Mouse (Mus musculus) olfactory bulb, adult 2 months (tissue): ENCODE results near the gene Aak1.

Source experiments
- CTCF ChIP-seq: fragments of 200-500 bp; IDR thresholded peaks from 2 replicates; pipeline ENCODE4 v1.5.1; 2012; ENCODE audit warnings: low read depth, mild to moderate bottlenecking, low read length, moderate library complexity; ENCODE audit not compliant: insufficient read depth
- POLR2A ChIP-seq: fragments of 200-500 bp; IDR thresholded peaks from 2 replicates; pipeline ENCODE4 v1.6.1; 2012; ENCODE audit warnings: mild to moderate bottlenecking, low read depth, low read length, moderate library complexity; ENCODE audit not compliant: insufficient read depth

- TF ChIP-seq CTCF (no peak), POLR2A (no peak)
These were observed 114.8 kb downstream of the Aak1 start for GRCm38 (mm10) chr6:86963987-86964685.
